In the genomic region with DNA sequence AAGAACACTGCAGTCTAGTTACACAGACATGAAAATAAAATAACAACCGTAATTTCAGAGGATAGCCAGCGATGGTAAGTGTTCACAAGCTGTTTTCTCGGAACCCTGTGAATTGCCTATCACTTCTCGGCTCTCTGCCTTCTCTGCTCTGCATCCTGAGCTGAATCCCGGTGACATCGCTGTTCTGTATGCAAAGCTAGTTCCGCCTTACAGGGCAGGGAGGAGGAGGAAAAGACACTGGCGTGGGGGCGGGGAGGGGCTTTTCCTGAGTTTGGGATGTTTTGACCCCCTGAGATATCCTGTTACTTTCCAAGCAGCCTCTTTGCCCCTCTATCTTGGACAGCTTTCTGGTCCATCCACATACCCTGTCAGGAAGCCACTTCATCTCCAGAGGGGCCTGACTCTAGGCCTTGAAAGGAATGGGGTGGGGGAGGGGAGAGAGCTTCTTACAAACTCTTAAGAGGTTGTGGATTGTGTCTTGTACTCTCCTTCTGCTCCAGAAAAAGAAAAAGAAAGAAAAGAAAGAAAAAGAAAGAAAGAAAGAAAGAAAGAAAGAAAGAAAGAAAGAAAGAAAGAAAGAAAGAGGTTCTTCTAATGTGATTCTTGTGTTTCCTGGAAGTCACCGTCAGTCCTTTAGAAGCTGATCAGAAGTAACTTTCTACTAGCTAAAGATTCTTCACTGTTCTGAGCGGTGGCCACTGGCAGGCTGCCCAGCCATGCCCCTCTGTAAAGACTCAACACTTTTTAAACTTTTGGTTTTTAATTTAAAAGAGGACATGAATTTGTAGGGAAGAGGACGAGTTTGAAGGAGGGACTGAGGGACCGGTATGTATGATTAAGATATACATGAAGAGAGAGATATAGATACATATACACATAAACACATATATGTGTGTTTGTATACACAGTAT, we compare ENCODE assay signal across 20 mouse cellular contexts. TPM values are rescaled to one million over a fixed set of nuclear protein-coding genes. Genes with fewer than 3 reads are reported as not detected.
A peak's percentile ranks its signal among the peaks of the same experiment; 100 is the strongest.
DNase-seq lines count a peak whose midpoint lies in the region; ATAC-seq and TF ChIP-seq lines count a peak whose summit lies in the region.
"Had no signal": no experiment of that assay in that cellular context is flagged by ENCODE, and none has a peak within 500 bp of the region (broad histone marks: within the 10 kb centered on the region; RNA-seq: fewer than 3 reads in every experiment).

No protein-coding gene starts in this region.

- peaks cover 2% of the 10 kb centered on the region; the same call in 1 of the 2 replicates for H3K27me3 ChIP-seq in forebrain, embryonic 11.5 days (ENCODE audit: control insufficient read depth, insufficient read depth, low read length)
- peaks cover 14% of the 10 kb centered on the region for H3K27me3 ChIP-seq in forebrain, embryonic 12.5 days
- H3K27me3 ChIP-seq in lung, embryonic 15.5 days = no peaks in the 10 kb centered on the region
- H3K27me3 ChIP-seq in ES-Bruce4 (ENCODE audit: control insufficient read depth, insufficient read depth, low read length, poor library complexity, severe bottlenecking) = no peaks in the 10 kb centered on the region
- H3K27me3 ChIP-seq: forebrain, embryonic 15.5 days had no signal

- no peaks in the 10 kb centered on the region for H3K36me3 ChIP-seq in forebrain, embryonic 11.5 days (ENCODE audit: control insufficient read depth, insufficient read depth, low read length)
- no peaks in the 10 kb centered on the region for H3K36me3 ChIP-seq in forebrain, embryonic 12.5 days (replicated peaks)
- no peaks in the 10 kb centered on the region for H3K36me3 ChIP-seq in lung, embryonic 15.5 days
- no peaks in the 10 kb centered on the region for H3K36me3 ChIP-seq in ES-Bruce4 (ENCODE audit: control insufficient read depth, insufficient read depth, low read length, poor library complexity, severe bottlenecking)
- H3K36me3 ChIP-seq: forebrain, embryonic 15.5 days had no signal

- no peak for TF ChIP-seq POLR2A in ES-Bruce4 (IDR thresholded peaks at IDR 0.05; ENCODE audit: insufficient read depth, low read length)

- H3K9ac ChIP-seq in forebrain, embryonic 11.5 days (ENCODE audit: low read length) = no peak overlapping the region
- no peak overlapping the region for H3K9ac ChIP-seq in forebrain, embryonic 12.5 days
- H3K9ac ChIP-seq in lung, embryonic 15.5 days = 0 out of 2 replicates have a peak overlapping the region, but pooled peaks have one; percentile 4
- H3K9ac ChIP-seq in ES-Bruce4 (ENCODE audit: low read depth, poor library complexity, severe bottlenecking) = no peak overlapping the region
- H3K9ac ChIP-seq: forebrain, embryonic 15.5 days had no signal

- peak; percentile 57; the same call in 1 of the 2 replicates for TF ChIP-seq EP300 in ES-Bruce4 (IDR thresholded peaks at IDR 0.05; ENCODE audit: insufficient read depth, low read depth, low read length)

- H3K4me3 ChIP-seq in forebrain, embryonic 11.5 days (ENCODE audit: low read depth, low read length) = no peak overlapping the region
- H3K4me3 ChIP-seq in forebrain, embryonic 12.5 days (replicated peaks) = no peak overlapping the region
- H3K4me3 ChIP-seq in lung, embryonic 15.5 days = no peak overlapping the region
- H3K4me3 ChIP-seq in ES-Bruce4 (ENCODE audit: low read depth, low read length) = no peak overlapping the region
- H3K4me3 ChIP-seq: forebrain, embryonic 15.5 days; layer of hippocampus, adult 2 months had no signal

- H3K27ac ChIP-seq in forebrain, embryonic 11.5 days (ENCODE audit: low read depth, low read length) = no peak overlapping the region
- no peak overlapping the region for H3K27ac ChIP-seq in forebrain, embryonic 12.5 days
- H3K27ac ChIP-seq in lung, embryonic 15.5 days = no peak overlapping the region
- peak overlapping the region; percentile 65 for H3K27ac ChIP-seq in ES-Bruce4 (ENCODE audit: insufficient read depth, low read length)
- H3K27ac ChIP-seq: layer of hippocampus, adult 2 months had no signal

- no peak for TF ChIP-seq CTCF in ES-Bruce4 (IDR thresholded peaks at IDR 0.05; ENCODE audit: low read depth, low read length)

- WGBS in forebrain, embryonic 11.5 days = 40% methylated on average over 13 of the region's 13 CpGs
- WGBS in forebrain, embryonic 12.5 days = 42% methylated on average over 13 of the region's 13 CpGs
- WGBS in lung, embryonic 15.5 days = 37% methylated on average over 13 of the region's 13 CpGs

- H3K9me3 ChIP-seq in forebrain, embryonic 11.5 days (ENCODE audit: control insufficient read depth, low read length) = no peaks in the 10 kb centered on the region
- H3K9me3 ChIP-seq in forebrain, embryonic 12.5 days = no peaks in the 10 kb centered on the region
- H3K9me3 ChIP-seq in lung, embryonic 15.5 days = no peaks in the 10 kb centered on the region
- no peaks in the 10 kb centered on the region for H3K9me3 ChIP-seq in ES-Bruce4 (replicated peaks; ENCODE audit: control insufficient read depth, insufficient read depth, low read length, poor library complexity, severe bottlenecking)
- H3K9me3 ChIP-seq: forebrain, embryonic 15.5 days had no signal

- no peak for ATAC-seq in forebrain, embryonic 11.5 days (replicated peaks; ENCODE audit: low FRiP score)
- ATAC-seq in forebrain, embryonic 12.5 days (ENCODE audit: low FRiP score) = no peak
- no peak for ATAC-seq in lung, embryonic 15.5 days (ENCODE audit: borderline replicate concordance, extremely low read depth, low FRiP score, low TSS enrichment)
- ATAC-seq: CD4-positive, CD25-positive, alpha-beta regulatory T cell, adult 4 months; forebrain, embryonic 15.5 days; intestine, postnatal 0 days had no signal

- H3K4me2 ChIP-seq in forebrain, embryonic 11.5 days (ENCODE audit: low read depth, low read length, severe bottlenecking) = no peak overlapping the region
- no peak overlapping the region for H3K4me2 ChIP-seq in forebrain, embryonic 12.5 days
- H3K4me2 ChIP-seq in lung, embryonic 15.5 days = no peak overlapping the region
- H3K4me2 ChIP-seq: forebrain, embryonic 15.5 days had no signal

- H3K4me1 ChIP-seq in forebrain, embryonic 11.5 days (replicated peaks; ENCODE audit: control insufficient read depth, insufficient read depth, low read length) = peaks cover 2% of the 10 kb centered on the region; the same call in 1 of the 2 replicates
- peaks cover 28% of the 10 kb centered on the region for H3K4me1 ChIP-seq in forebrain, embryonic 12.5 days
- peaks cover 51% of the 10 kb centered on the region for H3K4me1 ChIP-seq in lung, embryonic 15.5 days
- peaks cover 10% of the 10 kb centered on the region for H3K4me1 ChIP-seq in ES-Bruce4 (ENCODE audit: control insufficient read depth, insufficient read depth, low read length)

- DNase-seq in forebrain, embryonic 11.5 days (ENCODE audit: low spot score) = peak; percentile 49
- DNase-seq in lung, adult 18-20 months = no peak
- peak; percentile 42 for DNase-seq in embryo, embryonic 9.5 days (ENCODE audit: extremely low spot score)
- no peak for DNase-seq in ovary, adult 18-20 months (ENCODE audit: low spot score)
- DNase-seq: adrenal gland, postnatal 10 days; cerebellum, adult 8-10 months; cerebellum, postnatal 36 days; gastrocnemius, postnatal 14 days; kidney, postnatal 25 days; layer of hippocampus, postnatal 36 days; lung, postnatal 4 days; right cerebral cortex, postnatal 25 days; spleen, adult 18-20 months had no signal

RNA-seq across cellular contexts. Expression of a gene that starts 14.3 kb away (rescaled TPM):
- polyA plus RNA-seq in forebrain, embryonic 11.5 days (2014; fragmentation: Nextera tagmentation; extraction: Ambion mirVana) = 15.7 and 16.6 TPM in 2 replicates
- polyA plus RNA-seq in forebrain, embryonic 12.5 days (2016; fragmentation: Nextera tagmentation; extraction: Ambion mirVana) = 13.3 and 14.2 TPM in 2 replicates
- 12.7 and 12.9 TPM in 2 replicates for polyA plus RNA-seq in lung, embryonic 15.5 days (2015; fragmentation: Nextera tagmentation; extraction: Ambion mirVana)
- 18.4 and 21.9 TPM in 2 replicates for polyA plus RNA-seq in ES-Bruce4 (2011; ENCODE audit: insufficient read depth, insufficient read length, low read depth, missing spikeins)

Comparison
In these comparisons a context has a peak if more than half of its experiments do, and no peak if none do; other contexts are left out.
1. DNase-seq: peak in forebrain, embryonic 11.5 days (single experiment) and embryo, embryonic 9.5 days (single experiment); none in lung, adult 18-20 months (0 of 2) and ovary, adult 18-20 months (single experiment).